Mouse (Mus musculus) cerebellum, adult 2 months (tissue): Measurements from ENCODE around the gene Ccdc148.

Experiments used
- CTCF ChIP-seq: fragments of 200-500 bp; IDR thresholded peaks from 2 replicates; pipeline ENCODE4 v1.5.1; 2011; ENCODE audit warnings: low read depth, mild to moderate bottlenecking, control low read depth, low read length, moderate library complexity, borderline replicate concordance; ENCODE audit not compliant: insufficient read depth
- POLR2A ChIP-seq: fragments of 200-500 bp; IDR thresholded peaks from 2 replicates; pipeline ENCODE4 v1.6.1; 2011; ENCODE audit warnings: low read length, control low read depth, borderline replicate concordance; ENCODE audit not compliant: insufficient read depth

DNA sequence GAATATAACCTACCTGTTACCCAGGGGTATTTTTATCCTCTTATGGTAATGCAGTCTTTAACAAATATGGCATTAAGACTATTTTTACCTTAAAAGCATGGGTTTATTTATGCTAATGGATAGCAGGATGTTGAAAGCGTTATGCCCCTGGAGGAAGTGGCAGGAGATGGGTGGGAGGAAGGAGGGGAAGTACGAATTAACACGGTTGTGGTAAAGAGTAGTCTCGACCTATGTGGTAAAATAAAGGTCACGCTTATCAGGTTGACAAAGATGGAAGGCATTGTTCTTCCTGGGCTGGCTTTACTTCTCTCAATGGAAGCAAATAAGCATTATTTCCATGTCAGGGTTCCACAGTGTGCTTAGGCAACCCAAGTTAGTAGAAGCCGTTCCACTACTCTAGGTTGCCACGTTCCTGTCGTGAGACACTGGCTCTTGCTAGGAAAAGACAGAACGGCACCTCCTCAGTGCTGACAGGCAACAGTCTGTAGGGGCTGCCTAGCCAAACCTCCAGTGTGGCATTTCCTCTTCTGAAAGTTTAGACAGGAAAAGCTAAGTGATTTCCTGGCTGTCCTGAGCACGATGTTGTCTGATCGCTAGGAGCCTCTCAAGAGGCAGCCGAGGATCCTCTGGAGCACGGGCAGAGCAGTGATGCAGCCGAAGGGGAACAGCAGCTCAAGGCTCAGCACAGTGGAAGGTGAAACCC lies 253.5 kb downstream of the Ccdc148 start:
- no peak for TF ChIP-seq CTCF
- no peak for TF ChIP-seq POLR2A
